Mouse (Mus musculus) 3T3-L1 (cell line): ENCODE data around the gene Bmpr1b.

Experiments
- DNase-seq: peaks from one replicate; pipeline ENCODE4 v3.0.0-alpha.2; 2015; ENCODE audit warnings: low read depth, low spot score

Gene Bmpr1b

DNA sequence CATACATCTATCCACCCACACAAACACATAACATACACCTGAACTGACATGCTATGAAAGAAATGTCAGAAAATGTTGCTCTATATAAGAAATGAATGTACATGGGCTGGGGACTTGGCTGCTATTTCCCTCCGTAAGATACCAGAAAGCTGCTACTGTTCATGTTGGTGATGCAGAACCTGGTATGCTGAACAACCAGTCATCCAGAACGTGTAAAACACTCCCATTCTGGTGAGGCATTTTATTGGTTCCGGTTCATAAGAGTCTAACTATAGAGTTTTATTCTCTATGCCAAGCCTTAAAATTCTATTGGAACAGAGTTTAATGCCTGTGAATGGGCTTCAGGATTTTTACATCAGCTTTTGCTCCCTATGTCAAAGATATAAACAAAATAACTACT lies 55.0 kb downstream of the Bmpr1b start:
- DNase-seq: no peak

DNA sequence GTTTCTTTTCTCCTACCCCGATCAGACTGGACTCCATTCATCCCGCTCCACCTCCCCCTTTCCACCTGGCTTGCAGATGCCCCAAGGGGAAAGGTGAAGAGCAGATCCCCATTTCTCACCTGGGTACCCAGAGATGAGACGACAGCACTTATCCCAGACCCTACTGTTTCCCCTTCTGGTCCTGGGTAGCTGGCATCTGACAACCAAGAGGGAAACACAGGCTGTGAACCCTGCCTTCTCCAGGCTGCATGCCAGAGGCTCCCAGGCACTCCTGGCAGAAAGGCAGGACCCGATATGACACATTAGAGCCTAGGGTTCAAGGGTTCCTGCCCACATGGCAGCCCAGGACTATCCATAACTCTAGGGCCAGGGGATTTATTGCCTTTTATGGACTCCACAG lies 56.0 kb downstream of the Bmpr1b start:
- no peak for DNase-seq

DNA sequence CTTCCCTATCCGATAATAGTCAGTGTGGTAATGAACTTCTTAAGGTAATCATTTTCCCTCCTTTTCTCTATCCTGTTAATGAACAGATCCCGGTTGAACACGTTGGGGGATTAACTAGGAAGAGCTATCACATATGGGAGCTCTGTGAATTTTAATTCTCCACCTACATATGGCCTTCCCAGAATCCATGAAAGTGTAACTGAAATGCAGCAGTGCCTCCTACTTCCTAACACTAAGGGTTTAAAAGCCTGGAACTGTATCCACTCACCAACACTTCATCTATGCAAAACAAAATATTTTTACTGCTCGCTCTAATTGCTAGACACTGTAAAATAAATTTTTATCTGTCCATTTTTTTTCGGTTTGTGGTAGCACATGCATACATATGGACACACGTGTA lies 63.0 kb downstream of the Bmpr1b start:
- no peak for DNase-seq

DNA sequence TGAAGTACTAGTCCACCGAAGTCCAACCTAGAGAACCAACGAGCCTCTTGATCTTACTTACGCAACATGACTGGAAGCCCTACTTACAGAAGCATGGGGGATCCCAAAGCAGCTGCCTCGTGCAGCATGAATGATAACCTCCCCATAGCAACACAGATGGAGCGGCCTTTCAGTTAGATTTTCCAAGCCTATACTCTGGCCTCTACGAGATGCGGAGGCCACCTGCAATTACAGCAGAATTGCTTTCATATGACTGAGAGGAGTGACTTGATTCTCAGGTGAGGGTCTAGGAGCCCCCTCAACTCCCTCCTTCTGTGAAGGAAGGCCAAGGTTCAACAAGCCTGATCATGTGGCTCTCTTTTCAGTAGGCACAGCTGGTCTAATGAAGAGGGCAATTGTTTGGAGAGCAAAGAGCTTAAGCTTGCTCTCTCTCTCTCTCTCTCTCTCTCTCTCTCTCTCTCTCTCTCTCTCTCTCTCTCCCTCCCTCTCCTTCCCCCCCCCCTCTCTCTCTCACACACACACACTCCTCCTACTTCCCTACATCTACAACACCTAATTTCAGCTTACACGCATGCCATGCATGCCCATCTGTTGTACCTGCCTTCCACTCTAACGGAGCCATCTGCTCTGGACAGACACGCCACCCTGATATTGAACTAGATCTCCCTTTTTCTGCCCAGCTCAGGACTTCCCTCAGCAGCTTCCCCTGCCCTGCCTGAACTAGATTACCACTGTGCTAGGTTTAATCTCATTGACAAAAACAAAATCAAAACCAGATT lies 65.0 kb downstream of the Bmpr1b start:
- no peak for DNase-seq

DNA sequence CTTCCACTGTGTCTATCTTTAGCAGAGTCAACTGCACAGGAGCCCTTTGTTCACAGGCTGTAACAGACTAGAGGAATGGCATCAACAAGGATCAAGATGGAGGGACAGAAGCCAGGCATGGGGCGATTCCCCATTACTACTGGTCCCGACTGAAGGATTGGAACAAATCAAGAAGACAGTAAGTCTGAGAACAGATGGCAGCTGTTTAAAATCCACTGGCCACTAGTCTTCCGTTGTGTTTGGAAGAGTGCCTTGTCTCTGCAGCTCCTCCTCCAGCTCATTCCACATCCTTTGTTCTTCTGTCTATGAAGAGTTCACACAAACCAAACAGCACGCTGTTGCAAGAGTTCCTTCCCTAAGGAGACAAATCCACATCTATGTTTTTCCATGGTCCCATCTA lies 65.6 kb downstream of the Bmpr1b start:
- DNase-seq: no peak

DNA sequence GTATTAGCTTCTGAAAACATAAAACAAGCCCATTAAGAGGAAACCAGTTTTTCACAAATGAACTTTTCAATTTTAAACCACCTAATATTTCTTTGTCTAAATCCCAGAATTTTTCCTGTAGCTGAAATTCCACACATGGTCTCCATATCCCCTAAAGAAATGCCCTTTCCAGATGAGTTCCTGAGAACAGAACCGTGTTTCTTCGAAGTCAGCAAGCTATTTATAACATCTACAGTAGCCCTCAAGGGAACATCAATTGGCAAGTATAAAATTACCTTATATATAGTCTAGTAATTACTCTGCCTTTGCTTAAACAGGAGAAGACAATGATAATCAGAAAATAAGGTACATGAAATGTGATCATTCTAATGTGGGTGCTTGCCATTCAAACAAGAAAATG lies 70.1 kb downstream of the Bmpr1b start:
- no peak for DNase-seq

DNA sequence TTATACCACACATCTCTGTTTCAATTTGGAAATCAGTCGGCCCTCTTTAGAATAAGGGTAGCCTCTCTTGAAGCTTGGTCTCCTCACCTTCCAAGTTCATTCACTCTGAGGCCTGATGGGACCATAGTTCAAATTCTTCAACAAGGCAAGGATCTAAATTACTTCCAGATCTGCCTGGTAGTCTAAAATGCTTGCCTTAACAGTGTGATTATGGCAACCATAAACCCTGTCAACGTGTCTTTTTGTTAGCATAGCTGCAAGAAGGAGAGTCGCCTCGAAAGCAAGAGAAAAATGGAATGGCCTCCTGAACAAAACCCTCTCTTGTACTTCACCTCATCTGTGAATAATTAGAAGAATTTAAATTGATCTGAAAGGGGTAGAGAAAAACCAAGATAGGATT lies 75.2 kb downstream of the Bmpr1b start:
- no peak for DNase-seq

DNA sequence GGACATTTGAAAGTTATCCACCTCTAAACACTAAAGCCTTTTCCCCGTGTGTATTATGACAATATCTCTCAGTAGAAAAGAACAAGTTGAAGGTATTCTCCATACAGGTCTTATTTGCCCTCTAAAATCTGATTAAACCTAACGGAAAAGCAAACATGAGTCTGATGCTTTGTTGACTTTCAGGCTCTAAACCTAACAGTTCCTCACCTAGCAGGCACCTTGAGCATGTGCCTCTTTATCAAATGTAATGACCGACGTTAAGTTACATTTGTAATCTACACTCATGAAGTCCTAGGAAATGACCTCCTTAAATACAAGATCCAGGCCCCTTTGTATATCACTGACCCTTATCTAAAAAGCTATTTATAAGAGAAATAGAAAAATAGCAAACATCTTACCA lies 79.5 kb downstream of the Bmpr1b start:
- no peak for DNase-seq

DNA sequence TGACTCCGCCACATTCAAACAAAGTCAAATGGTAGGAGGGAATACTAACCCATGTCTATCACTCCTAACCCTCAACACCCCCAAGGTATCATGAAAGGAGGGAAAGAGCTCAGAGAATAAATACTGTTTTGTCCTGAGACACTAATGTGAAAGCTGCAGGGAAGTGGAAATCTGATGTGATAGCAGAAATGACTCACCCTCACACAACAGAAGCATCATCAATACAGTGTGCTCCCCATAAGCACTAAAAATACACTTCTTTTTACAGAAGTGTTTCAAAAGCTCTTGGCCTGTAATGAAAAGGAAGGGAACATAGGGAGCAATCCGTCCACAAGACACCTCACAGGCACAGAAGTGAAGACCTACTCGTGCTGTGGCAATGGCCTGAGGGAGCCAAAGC lies 83.3 kb downstream of the Bmpr1b start:
- no peak for DNase-seq

DNA sequence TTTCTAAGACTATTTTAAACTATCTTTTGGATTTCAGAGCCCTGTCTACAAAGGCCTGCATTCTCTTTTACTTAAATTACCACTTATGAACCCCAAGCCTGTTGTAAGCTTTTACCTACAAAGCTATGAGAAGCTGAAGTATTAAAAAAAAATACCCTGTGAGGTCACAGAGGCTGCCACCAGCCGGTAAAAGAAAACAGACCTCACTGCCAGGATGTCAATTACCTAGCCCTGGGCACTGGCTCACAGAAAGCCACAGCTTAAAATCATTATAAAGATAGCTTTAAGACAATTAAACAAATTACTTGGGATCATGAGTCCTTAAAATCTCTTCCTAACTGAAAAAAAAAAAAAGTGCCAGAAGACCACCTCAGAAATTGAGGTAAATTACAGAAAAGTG lies 85.1 kb downstream of the Bmpr1b start:
- DNase-seq: no peak

DNA sequence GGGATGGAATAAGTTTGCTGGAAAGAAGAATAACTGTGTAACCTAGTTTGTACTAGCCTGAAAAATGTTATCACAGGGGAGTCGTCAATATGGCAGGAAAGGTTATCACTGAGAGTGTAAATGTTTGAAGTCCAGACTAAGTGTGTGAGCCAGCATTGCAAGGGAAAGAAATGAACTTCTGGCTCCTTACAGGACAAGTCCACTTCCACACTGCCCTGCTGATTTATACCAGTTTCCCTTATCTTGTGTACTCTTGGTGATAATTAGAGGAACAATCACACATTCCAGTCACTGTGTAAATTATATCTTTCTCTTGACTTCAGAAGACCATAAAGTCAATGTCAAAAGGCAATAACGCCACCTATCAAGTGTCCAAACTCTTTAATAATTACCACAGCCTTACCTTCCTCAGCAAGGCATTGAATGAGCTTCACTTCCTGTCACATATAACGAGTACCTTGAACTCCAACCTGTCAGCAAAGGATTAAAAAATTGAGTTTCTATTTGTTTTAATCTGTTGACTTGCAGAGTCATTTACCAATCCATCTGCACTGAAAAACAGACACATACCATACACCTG lies 91.4 kb downstream of the Bmpr1b start:
- DNase-seq: no peak

DNA sequence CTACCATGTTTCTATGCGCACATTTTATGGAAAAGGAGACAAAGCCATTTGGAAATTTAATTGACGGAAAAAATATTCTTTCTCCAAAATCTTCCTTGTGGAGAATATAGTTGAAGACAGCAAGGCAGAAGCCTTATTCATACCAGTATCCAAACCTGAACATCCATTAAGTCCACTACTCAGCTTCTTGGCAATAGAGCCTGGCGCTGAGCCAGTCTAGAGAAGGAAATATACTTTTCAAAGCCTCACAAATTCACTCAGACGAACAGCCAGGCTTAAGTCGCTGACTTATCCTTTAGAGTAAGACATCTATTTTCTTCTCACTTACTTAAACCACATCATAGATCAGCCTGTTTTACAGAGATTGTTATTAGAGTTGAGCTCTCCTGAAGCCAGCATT lies 97.6 kb downstream of the Bmpr1b start:
- no peak for DNase-seq

DNA sequence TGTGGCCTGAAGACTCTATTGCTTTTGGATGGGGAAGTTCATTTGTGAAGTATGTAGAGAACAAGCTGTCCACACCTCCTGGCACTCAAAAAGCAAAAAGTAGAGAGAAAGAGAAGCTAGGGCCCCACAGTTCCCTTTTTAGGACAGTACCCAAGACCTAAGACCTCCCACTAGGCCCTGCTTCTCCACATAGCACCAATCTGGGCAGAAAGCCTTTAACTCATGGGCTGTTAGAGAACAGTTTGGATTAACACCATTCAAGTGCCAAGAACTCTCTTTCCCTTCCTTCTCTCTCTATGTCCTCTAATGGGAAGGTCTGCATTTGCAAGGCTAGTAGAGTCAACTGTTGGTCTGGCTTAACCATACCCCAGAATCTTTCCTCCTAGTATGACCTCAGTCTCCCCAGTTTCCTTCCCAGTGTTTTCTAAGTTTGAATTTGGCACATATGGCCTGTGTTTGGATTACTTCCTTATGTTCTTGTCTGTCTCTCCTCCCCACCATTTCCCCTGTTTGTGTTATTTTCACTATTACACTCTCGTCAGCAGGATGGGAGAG lies 102.4 kb downstream of the Bmpr1b start:
- DNase-seq: no peak

DNA sequence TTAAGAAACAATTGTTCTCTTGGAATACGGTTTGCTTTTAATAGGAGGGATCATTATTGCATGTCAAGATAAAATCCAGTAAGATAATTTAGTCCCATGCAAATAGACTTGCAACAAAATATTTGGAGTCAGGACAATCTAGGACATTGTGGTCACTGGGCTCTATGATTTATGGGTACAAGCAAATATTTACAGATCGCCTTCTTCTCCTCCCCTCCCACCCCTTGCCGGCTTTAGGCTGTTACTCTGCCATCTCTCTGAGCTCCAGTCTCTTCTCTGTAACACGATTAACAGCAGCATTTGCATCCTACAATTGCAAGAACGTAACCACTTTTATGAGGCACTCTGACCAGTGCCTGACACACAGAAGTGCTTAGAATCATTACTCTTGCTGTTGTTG lies 104.1 kb downstream of the Bmpr1b start:
- no peak for DNase-seq

DNA sequence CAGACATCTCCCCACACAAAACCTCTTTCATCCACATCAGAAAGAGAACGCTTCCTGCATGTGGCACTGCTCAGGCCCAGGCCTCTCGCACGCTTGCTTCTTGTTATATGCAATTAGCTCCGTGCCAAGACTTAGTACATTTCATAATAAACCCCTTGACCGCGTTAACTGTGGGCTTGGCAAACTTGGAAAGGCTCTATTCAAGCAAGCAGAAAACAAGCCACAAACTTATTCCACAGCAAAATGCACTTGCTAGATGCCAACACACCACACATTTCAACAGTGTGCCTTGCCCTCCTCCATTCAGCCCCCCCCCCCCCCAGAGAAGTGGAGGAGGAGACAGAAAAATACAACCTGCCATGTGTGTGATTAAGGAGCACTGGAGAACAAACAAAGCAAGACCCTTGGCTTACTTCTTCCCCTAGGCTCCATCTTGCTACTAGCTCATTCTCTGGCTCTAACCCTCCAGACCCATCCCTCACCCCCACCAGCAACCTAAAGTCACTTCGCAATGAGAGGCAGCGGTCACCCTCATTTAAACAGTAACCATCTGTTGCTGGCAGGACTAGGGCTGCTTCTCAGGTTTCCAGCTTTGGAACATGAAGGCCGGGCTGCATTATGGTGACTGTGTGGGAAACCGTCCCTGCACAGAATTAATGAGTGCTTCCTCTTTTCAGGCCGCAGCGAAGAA lies 105.5 kb downstream of the Bmpr1b start:
- no peak for DNase-seq

DNA sequence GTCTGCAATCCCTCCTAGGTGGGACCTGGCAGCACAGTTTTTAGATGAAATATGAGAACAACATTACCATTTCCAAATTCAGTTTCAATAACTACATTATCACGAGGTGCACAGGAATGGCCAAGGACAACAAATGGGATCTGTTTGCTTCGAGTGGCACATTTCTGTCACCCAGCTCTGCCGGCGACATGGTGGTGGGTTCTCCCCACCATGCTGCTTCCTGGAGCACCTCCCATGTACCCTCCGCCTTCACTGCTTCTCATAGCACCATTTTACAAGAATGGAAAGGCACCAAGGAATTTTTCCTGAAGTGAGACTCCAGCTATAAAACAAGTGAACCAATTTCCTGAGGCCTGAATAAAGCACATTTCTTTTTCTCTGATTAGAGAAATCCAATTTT lies 108.0 kb downstream of the Bmpr1b start:
- DNase-seq: no peak

DNA sequence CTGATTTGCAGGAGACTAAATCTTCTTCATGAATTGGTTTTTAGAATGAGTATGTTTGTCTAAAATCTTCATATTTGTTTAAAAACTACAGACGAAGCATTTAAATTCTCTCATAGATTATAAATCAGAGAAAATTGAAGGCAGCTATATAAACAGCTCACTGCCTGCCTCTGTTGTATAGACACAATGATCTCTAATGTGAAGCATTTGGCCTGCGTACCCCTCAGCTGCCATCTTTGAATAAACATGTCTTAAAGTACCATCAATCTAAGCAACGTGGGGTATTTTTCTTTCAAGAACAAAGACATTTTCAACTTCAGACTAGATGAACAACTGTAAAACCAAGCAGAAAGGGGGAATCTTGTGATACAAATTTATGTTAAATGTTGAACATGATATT lies 109.3 kb downstream of the Bmpr1b start:
- no peak for DNase-seq

DNA sequence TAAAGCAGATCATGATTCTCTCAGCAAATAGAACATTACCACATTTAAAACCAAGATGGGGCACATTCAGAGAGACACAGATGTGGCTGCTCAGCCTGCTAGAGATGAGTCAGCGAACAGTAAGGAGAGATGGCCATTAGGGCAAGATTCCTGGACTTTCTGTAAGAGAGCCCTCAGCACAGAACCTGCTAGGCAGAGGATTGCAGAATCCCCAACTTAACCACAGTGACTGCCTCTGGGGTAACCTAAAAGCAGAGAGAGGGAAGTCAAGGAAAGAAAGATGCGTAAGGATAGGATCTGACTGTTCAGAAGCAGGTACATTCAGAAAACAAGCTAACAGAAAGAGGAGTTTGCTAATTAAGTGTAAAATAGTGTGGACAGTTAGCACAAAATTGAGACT lies 118.5 kb downstream of the Bmpr1b start:
- peak; percentile 38 for DNase-seq

DNA sequence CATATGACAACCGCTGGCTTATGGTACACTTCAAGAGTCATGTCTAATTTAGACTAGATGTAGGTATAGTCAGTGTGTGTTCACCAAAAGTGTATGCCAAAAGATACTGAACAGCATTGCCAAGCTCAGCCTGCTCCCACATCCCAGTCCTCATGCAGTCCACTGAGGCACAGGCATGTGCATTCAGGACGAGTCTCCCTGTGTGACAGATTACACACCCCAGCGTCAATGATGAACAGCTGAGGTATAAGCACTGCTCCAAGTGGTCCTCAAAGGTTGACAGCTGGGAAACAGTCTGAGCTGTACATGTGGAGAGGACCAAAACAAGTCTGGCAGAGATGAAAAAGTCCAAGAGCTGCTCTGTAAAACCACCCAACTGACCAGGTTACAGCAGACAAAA lies 119.6 kb downstream of the Bmpr1b start:
- DNase-seq: no peak

DNA sequence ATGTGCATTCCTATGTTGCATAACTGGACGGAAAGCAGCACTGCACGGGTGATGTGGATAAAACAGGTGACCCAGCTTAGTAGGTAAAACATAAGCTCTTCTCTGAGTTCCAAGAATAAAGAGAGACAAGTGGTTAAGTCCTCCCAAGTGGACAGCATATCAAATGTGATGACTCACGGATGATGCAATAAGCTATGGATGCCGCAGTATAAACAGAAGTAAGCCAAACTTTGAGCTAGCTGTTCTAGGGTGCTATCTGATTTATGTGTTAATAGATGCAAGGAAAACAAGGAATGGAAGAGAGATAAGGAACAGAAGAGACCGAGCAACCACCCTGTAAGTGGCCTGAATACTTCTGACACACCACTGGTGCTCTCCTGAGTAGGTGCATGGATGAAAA lies 120.1 kb downstream of the Bmpr1b start:
- no peak for DNase-seq

DNA sequence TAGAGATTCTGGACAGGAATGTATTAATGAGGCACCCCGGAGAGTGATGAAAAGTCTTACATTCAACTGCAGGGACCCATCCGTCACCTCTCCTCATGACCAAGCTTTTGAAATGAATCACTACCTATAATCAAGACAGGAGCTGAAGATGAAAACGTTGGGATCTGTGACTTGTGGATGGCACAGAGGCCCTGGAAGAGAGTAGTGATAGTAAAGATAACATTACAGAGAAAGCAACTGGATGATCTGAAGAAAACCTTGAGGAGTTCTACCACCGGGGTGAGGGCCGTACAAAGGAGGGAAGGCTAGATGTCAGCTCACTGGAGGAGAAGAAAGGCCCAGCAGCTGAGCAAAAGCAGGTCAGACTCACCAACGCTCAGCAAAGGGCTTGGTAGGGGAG lies 120.7 kb downstream of the Bmpr1b start:
- no peak for DNase-seq

DNA sequence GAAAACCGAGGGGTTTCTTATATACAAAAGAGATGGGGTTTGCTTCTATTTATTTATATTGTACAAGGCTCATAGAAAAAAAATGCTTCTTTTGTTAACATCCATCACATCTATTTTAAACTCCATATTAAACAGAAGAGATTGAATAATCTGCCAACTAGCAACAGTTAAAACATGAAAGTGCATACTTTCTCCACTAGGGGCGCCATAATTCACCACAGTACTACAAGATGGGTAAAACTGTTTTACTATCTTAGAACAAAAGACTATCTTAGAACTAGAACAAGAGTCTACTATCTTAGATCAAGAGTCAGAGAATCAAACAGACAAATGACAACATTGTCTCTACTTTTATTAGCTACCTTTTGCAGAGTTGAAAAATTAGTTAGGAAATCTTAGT lies 125.8 kb downstream of the Bmpr1b start:
- DNase-seq: peak; percentile 44

DNA sequence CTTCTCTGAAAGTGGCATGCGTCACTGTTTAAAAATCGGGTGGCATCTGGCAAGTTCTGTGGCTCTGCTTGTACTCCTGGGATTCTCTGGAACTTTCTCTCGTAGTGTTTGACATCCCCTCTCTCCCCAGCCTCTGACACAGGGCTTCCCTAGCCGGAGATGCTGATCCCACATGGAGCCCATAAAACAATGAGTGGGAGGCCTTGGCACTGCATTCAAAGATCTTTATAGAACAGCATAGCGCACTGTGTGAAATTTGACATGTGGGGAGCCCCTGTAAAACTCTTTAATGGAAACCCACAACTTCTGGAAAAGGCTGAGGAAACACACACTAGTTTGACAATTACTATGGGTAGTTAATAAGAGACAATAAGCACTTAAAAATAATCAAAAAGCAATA lies 126.2 kb downstream of the Bmpr1b start:
- no peak for DNase-seq
